Mouse (Mus musculus) stomach, embryonic 14.5 days (tissue): ENCODE data around the gene B3gnt7. TPM values are rescaled to one million over a fixed set of nuclear protein-coding genes. Genes with fewer than 3 reads are reported as not detected.
"Not testable (repeated sequence)": the region's sequence is repeated elsewhere in the genome, so short reads cannot be mapped to it uniquely, and the experiment has no call there.

Experiments
- ATAC-seq: fragments of 200-750 bp; cut with Nextera tagmentation; 2 replicates; pipeline ENCODE4 v1.8.0; 2017; ENCODE audit warnings: low read depth, moderate TSS enrichment; ENCODE audit not compliant: insufficient number of reproducible peaks, insufficient read depth, low FRiP score
- H3K27ac ChIP-seq: fragments of 300-500 bp; sonication (generic); 2 replicates; pipeline ENCODE4 v1.5.1; 2014; ENCODE audit warnings: mild to moderate bottlenecking, low read length, moderate library complexity, mixed read lengths
- H3K27me3 ChIP-seq: fragments of 300-500 bp; sonication (generic); 2 replicates; pipeline ENCODE4 v1.6.1; 2014; ENCODE audit warnings: low read length, control low read depth, mixed read lengths; ENCODE audit not compliant: control insufficient read depth, insufficient read depth
- H3K36me3 ChIP-seq: fragments of 300-500 bp; sonication (generic); 2 replicates; pipeline ENCODE4 v1.6.1; 2014; ENCODE audit warnings: mild to moderate bottlenecking, control low read depth, low read length, moderate library complexity, mixed read lengths; ENCODE audit not compliant: control insufficient read depth, insufficient read depth
- H3K4me1 ChIP-seq: fragments of 300-500 bp; sonication (generic); 2 replicates; pipeline ENCODE4 v1.6.1; 2014; ENCODE audit warnings: low read length, control low read depth, mixed read lengths; ENCODE audit not compliant: control insufficient read depth, insufficient read depth
- H3K4me2 ChIP-seq: fragments of 300-500 bp; sonication (generic); replicated peaks from 2 replicates; pipeline ENCODE4 v1.6.1; 2014; ENCODE audit warnings: low read depth, low read length, control low read depth
- H3K4me3 ChIP-seq: fragments of 300-500 bp; sonication (generic); 2 replicates; pipeline ENCODE4 v1.5.1; 2014; ENCODE audit warnings: low read depth, low read length, control low read depth
- H3K9ac ChIP-seq: fragments of 300-500 bp; sonication (generic); replicated peaks from 2 replicates; pipeline ENCODE4 v1.6.1; 2014; ENCODE audit warnings: low read depth, mild to moderate bottlenecking, control low read depth, low read length, moderate library complexity, mixed read lengths
- H3K9me3 ChIP-seq: fragments of 300-500 bp; sonication (generic); 2 replicates; pipeline ENCODE4 v1.6.1; 2016; ENCODE audit warnings: low read depth, low read length, control low read depth; ENCODE audit not compliant: control insufficient read depth
- WGBS: fragments of 180-500 bp; shearing (Covaris S2); extraction: QIAGEN DNeasy Blood & Tissue Kit; methylation state at CpG from one replicate; pipeline ENCODE4 v1.1.7; 2014; 5-methylcytosine and 5-hydroxymethylcytosine counted together
- polyA plus RNA-seq: library from polyadenylated mRNA; unstranded; fragments of >200 nt; fragmentation: Nextera tagmentation; extraction: Ambion mirVana; gene quantifications from 2 replicates; pipeline ENCODE4 v1.2.1, GENCODE M21; 2014

B3gnt7 gene
- polyA plus RNA-seq, 1 experiment from 2014 or later, result 7.3 TPM

GRCm38 (mm10) chr1:86320822-86321413 lies 18.3 kb downstream of the B3gnt7 start:
- no peaks in the 10 kb centered on the region for H3K27me3 ChIP-seq
- no peak overlapping the region for H3K9ac ChIP-seq
- H3K4me2 ChIP-seq, result no peak overlapping the region
- H3K9me3 ChIP-seq, result no peaks in the 10 kb centered on the region
- no peak for ATAC-seq
- no peaks in the 10 kb centered on the region for H3K36me3 ChIP-seq
- H3K4me1 ChIP-seq, result no peaks in the 10 kb centered on the region
- no peak overlapping the region for H3K4me3 ChIP-seq
- H3K27ac ChIP-seq, result no peak overlapping the region
- 87% methylated on average over 6 of the region's 8 CpGs for WGBS

DNA sequence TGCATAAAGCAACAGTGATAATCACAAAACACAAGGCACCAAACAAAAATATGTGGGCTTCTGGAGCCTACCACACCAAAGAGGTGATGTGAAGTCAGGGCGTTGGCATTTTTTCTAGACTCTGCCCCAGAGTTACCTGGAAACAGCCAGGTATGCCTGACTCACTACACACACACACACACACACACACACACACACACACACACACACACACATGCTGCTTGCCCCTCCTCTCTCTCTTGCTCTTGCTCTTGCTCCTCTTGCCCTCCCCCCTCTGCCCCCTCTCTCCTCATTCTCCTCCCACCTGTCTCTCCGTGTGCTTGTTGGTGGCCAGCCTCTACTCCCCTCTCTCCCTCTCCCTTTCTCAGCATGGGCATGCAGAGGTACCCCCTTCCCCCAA lies 33.7 kb downstream of the B3gnt7 start:
- Histone ChIP-seq H3K9me3 (no peaks in the 10 kb centered on the region), H3K27ac (no peak overlapping the region), H3K4me1 (no peaks in the 10 kb centered on the region), H3K36me3 (no peaks in the 10 kb centered on the region), H3K4me3 (no peak overlapping the region), H3K4me2 (no peak overlapping the region), H3K9ac (no peak overlapping the region), H3K27me3 (no peaks in the 10 kb centered on the region)
- ATAC-seq, result no peak
- 21% methylated on average over 2 of the region's 2 CpGs for WGBS

DNA sequence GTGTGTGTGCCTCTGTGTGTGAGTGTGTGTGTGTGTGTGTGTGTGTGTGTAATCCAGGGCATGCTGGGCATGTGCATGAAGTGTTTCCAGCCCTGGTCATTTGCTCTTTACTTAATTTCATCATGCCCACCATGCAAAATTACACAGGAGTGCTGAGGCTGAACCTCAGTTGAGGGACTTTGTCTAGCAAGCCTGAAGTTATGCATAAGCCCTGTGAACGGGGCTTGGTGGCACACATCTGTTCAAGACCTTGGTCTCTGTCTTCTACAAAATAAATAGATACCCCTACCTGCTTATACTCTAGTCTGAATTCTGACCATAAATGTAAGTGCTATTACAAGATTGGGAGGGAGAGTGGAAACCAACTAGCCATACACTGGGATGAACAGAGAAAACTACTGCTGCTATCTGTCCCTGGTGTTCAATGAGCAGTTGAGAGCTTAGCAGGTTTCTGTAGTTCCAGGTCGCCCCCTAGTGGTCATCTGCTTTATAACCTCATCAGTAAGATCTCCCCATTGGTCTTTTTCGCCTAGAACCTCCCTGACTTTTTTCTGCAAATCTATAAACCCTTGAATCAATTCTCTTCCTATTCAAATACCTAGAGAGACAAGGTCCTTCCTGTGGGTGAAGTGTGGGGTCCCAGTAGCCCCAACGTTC lies 36.7 kb downstream of the B3gnt7 start:
- Histone ChIP-seq H3K4me1 (no peaks in the 10 kb centered on the region), H3K4me2 (no peak overlapping the region), H3K9ac (no peak overlapping the region), H3K36me3 (no peaks in the 10 kb centered on the region), H3K4me3 (no peak overlapping the region), H3K27me3 (no peaks in the 10 kb centered on the region), H3K9me3 (no peaks in the 10 kb centered on the region), H3K27ac (no peak overlapping the region)
- 26% methylated on average over 4 of the region's 4 CpGs for WGBS
- peak; percentile 46; the same call in 1 of the 2 replicates for ATAC-seq

GRCm38 (mm10) chr1:86341096-86341495 lies 38.5 kb downstream of the B3gnt7 start:
- not testable (repeated sequence) for H3K4me1 ChIP-seq, ATAC-seq, H3K27me3 ChIP-seq, H3K4me3 ChIP-seq, H3K9me3 ChIP-seq, H3K27ac ChIP-seq, H3K36me3 ChIP-seq, H3K9ac ChIP-seq, H3K4me2 ChIP-seq
- 83% methylated on average over 2 of the region's 2 CpGs for WGBS

DNA sequence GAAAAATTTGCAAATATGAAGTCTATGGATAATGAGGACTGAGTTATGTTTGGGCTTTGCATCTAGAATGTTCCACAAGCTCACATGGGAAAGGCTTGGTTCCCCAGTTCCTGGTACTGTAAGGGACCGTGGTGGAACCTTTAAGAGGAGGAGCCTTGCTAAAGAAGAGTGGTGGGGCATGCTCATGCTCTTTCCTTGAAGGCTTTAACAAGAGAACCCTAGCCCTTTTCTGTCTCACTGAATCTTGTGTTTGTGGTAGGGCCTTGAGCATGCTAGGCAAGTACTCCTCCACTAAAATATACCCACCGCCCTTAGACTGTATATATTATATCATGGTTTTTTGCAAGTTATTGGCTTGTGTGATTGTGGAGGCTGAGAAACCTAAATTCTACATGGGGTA lies 39.7 kb downstream of the B3gnt7 start:
- H3K27me3 ChIP-seq, result no peaks in the 10 kb centered on the region
- no peak overlapping the region for H3K9ac ChIP-seq
- H3K9me3 ChIP-seq, result no peaks in the 10 kb centered on the region
- no peak overlapping the region for H3K27ac ChIP-seq
- WGBS, result 84% methylated on average over 2 of the region's 2 CpGs
- no peak overlapping the region for H3K4me2 ChIP-seq
- no peak overlapping the region for H3K4me3 ChIP-seq
- H3K36me3 ChIP-seq, result peaks cover 1% of the 10 kb centered on the region; the same call in 1 of the 2 replicates
- ATAC-seq, result no peak
- no peaks in the 10 kb centered on the region for H3K4me1 ChIP-seq

DNA sequence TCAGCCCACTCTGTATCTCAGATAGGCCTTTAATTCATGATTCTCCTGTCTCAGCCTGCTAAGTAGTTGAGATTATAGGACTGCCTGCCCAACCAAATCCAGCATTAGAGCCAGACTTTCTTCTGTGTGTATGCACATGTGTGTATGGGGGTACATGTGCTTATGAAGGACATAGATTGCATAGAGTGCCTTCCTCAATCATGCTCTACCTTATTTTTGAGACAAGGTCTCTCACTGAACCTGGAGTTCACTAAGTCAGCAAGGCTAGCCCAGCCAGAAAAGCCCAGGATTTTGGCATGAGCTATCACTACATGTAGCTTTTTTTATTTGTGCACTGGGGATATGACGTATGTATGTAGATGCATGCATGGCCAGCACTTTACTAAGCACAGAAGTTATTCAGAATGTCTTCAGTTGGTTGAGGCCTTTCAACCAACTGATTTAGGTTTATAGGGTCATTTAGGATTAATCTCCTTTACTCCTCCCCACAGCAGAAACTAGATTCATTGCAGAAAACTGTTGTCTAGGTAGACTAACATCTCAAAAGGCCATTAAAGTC lies 40.5 kb downstream of the B3gnt7 start:
- no peak overlapping the region for H3K9ac ChIP-seq
- no peaks in the 10 kb centered on the region for H3K27me3 ChIP-seq
- no peak overlapping the region for H3K4me3 ChIP-seq
- WGBS, result 98% methylated on average over 1 of the region's 1 CpGs
- no peak overlapping the region for H3K27ac ChIP-seq
- no peak overlapping the region for H3K4me2 ChIP-seq
- no peak; the same call in 1 of the 2 replicates for ATAC-seq
- H3K9me3 ChIP-seq, result no peaks in the 10 kb centered on the region
- peaks cover 7% of the 10 kb centered on the region; the same call in 1 of the 2 replicates for H3K36me3 ChIP-seq
- H3K4me1 ChIP-seq, result no peaks in the 10 kb centered on the region

DNA sequence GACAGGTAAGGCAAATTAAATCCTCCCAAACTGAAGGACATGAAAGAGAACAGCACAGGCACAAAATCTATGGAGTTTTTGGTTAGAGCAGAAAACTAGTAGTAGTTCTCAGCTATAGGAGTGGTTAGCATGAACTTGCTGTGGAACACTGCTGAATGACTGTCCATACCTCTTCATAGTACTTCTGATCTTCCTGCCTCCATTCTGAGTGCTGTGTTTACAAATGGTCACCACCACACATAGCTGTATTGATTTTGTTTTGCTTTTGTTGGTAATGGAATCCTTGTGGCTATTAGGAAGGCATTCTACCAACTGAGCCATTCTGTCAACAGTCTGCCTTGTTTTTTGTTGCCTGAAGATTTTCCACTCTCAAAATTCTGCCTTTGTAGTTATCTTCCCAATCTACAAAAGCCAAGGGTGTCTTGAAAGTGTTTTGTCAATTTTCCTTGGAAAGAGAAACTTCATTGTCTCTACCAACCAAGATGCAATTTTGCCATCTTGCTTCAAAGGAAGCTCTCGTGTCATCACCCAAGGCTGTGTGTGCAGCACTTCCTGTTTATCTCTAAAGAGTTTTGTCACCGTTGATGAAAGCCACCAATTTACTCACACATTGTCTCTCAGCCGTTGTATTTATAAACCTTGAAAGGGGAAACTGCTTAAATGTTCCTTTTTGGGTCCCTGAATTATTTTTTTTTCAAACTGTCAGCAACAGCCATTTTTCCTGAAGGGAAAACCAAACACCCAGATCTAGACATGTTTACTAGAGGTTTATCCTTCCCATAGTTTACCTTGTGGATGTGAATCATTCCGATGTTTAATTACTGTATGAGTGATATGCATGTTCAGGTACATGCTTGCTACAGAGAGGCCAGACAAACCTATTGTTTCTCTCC lies 41.6 kb downstream of the B3gnt7 start:
- 49% methylated on average over 4 of the region's 4 CpGs for WGBS
- ATAC-seq, result no peak
- no peak overlapping the region for H3K4me3 ChIP-seq
- no peak overlapping the region for H3K9ac ChIP-seq
- H3K9me3 ChIP-seq, result no peaks in the 10 kb centered on the region
- H3K27ac ChIP-seq, result no peak overlapping the region
- peaks cover 17% of the 10 kb centered on the region; the same call in 1 of the 2 replicates for H3K36me3 ChIP-seq
- no peaks in the 10 kb centered on the region for H3K27me3 ChIP-seq
- no peaks in the 10 kb centered on the region for H3K4me1 ChIP-seq
- H3K4me2 ChIP-seq, result no peak overlapping the region

GRCm38 (mm10) chr1:86345069-86345468 lies 42.4 kb downstream of the B3gnt7 start:
- H3K27ac ChIP-seq, result no peak overlapping the region
- 86% methylated on average over 4 of the region's 4 CpGs for whole genome bisulfite sequencing
- H3K9ac ChIP-seq, result no peak overlapping the region
- no peak overlapping the region for H3K4me2 ChIP-seq
- ATAC-seq, result no peak
- H3K4me1 ChIP-seq, result no peaks in the 10 kb centered on the region
- no peak overlapping the region for H3K4me3 ChIP-seq
- H3K36me3 ChIP-seq, result peaks cover 26% of the 10 kb centered on the region
- no peaks in the 10 kb centered on the region for H3K27me3 ChIP-seq
- no peaks in the 10 kb centered on the region for H3K9me3 ChIP-seq
